Mouse (Mus musculus): ENCODE results near the gene Aox2.

GRCm38 (mm10) chr1:58393284-58394195, 115.4 kb downstream of the Aox2 start:
- no peak for TF ChIP-seq POLR2A (IDR thresholded peaks at IDR 0.05; ENCODE audit: low read depth, low read length)
- no peak for TF ChIP-seq CTCF (conservative IDR thresholded peaks at IDR 0.05; ENCODE audit: insufficient read depth, insufficient read length, low read depth, low read length)

All from kidney, adult 2 months (tissue).